Mouse (Mus musculus): ENCODE data around the gene Adcy6.

GRCm38 (mm10) chr15:98596609-98597008 is 13.3 kb downstream of the Adcy6 start:
- TF ChIP-seq CTCF (IDR thresholded peaks at IDR 0.05 in 2 of 3, conservative IDR thresholded peaks at IDR 0.05 in 1 of 3; ENCODE audit: control insufficient read depth in 1 of 3, insufficient read depth in 1 of 3, low read depth in 2 of 3, low read length in 3 of 3, poor library complexity in 1 of 3, severe bottlenecking in 1 of 3) (no peak), GATA1 (IDR thresholded peaks at IDR 0.05; ENCODE audit: low read depth, low read length) (no peak), USF1 (IDR thresholded peaks at IDR 0.05; ENCODE audit: low read depth, low read length) (no peak), BHLHE40 (IDR thresholded peaks at IDR 0.05; ENCODE audit: borderline replicate concordance, low read depth, low read length) (no peak), TAL1 (IDR thresholded peaks at IDR 0.05; ENCODE audit: low read length) (no peak), POLR2A (IDR thresholded peaks at IDR 0.05; ENCODE audit: control insufficient read depth in 1 of 2, insufficient read depth in 1 of 2, low read depth in 1 of 2, low read length in 2 of 2, poor library complexity in 1 of 2) (no peak), USF2 (IDR thresholded peaks at IDR 0.05; ENCODE audit: borderline replicate concordance in 1 of 2, insufficient read depth in 1 of 2, low read depth in 1 of 2, low read length in 2 of 2) (no peak), JUND (IDR thresholded peaks at IDR 0.05; ENCODE audit: low read depth, low read length) (no peak), MAFK (IDR thresholded peaks at IDR 0.05; ENCODE audit: borderline replicate concordance, low read depth, low read length) (no peak), CHD2 (IDR thresholded peaks at IDR 0.05; ENCODE audit: low read length) (no peak), CHD1 (IDR thresholded peaks at IDR 0.05; ENCODE audit: low read depth, low read length) (no peak), ZMIZ1 (IDR thresholded peaks at IDR 0.05; ENCODE audit: low read depth, low read length) (no peak)
